Mouse (Mus musculus) right cerebral cortex, postnatal 4 days (tissue): ENCODE data around the gene Fscn1.
A peak's percentile ranks its signal among the peaks of the same experiment; 100 is the strongest.

Experiments
- DNase-seq: peaks from one replicate; pipeline ENCODE4 v3.0.0-alpha.2; 2022

The Fscn1 gene

GRCm38 (mm10) chr5:142976516-142976915 is 16.4 kb downstream of the Fscn1 start:
- no peak for DNase-seq

GRCm38 (mm10) chr5:142982046-142982801 is 22.1 kb downstream of the Fscn1 start:
- DNase-seq: no peak

- DNase-seq: no peak
These were observed 23.0 kb downstream of the Fscn1 start for GRCm38 (mm10) chr5:142983174-142983573.

- DNase-seq: no peak
These were observed 24.1 kb downstream of the Fscn1 start for GRCm38 (mm10) chr5:142984271-142984670.

- peak; percentile 73 for DNase-seq
These were observed 28.4 kb downstream of the Fscn1 start for GRCm38 (mm10) chr5:142988520-142988919.

GRCm38 (mm10) chr5:142989167-142989566 is 29.0 kb downstream of the Fscn1 start:
- no peak for DNase-seq

GRCm38 (mm10) chr5:142994746-142995145 is 34.6 kb downstream of the Fscn1 start:
- no peak for DNase-seq

GRCm38 (mm10) chr5:142997526-142997925 is 37.4 kb downstream of the Fscn1 start:
- DNase-seq: no peak

GRCm38 (mm10) chr5:142998171-142998570 is 38.0 kb downstream of the Fscn1 start:
- DNase-seq: no peak

- DNase-seq: no peak
These were observed 39.9 kb downstream of the Fscn1 start for GRCm38 (mm10) chr5:143000091-143000490.

GRCm38 (mm10) chr5:143000654-143001500 is 40.7 kb downstream of the Fscn1 start:
- DNase-seq: no peak

GRCm38 (mm10) chr5:143009383-143009782 is 49.2 kb downstream of the Fscn1 start:
- no peak for DNase-seq

GRCm38 (mm10) chr5:143017401-143017800 is 57.3 kb downstream of the Fscn1 start:
- DNase-seq: no peak
